Mouse (Mus musculus): ENCODE results near the gene Gldn. TPM values are rescaled to one million over a fixed set of nuclear protein-coding genes. Genes with fewer than 3 reads are reported as not detected.

Gene Gldn
- total RNA-seq, 2 experiments from 2014 or later = 1.1 to 1.2 TPM

Other genes with a start within 250 kb of the Gldn start
- 10 to 100 TPM; 27.2 to 30.2 TPM for gene Tnfaip8l3, start 218.1 kb upstream of the Gldn start, total RNA-seq (2021)
- gene Cyp19a1, start 18.4 kb upstream of the Gldn start, total RNA-seq (2021) = under 1 TPM in 1 of 2 experiments, not detected in 1; 0.30 TPM
- gene Dmxl2, start 215.1 kb downstream of the Gldn start, total RNA-seq (2021) = 100 to 1,000 TPM; 206 to 213 TPM